Mouse (Mus musculus) cortical plate, adult 2 months (tissue): ENCODE measurements at regions not wholly inside any gene's neighbourhood (a gene's known extent, or its start where the extent isn't known, plus 50 kb on each side); places are given as distances from the start of the nearest gene placed in this dataset.

Experiments
- H3K27ac ChIP-seq: fragments of 200-500 bp; 2 replicates; pipeline ENCODE4 v1.5.1; 2012; ENCODE audit warnings: low read length, control low read depth, inconsistent platforms; ENCODE audit not compliant: insufficient read depth
- H3K4me1 ChIP-seq: fragments of 200-500 bp; 2 replicates; pipeline ENCODE4 v1.6.1; 2011; ENCODE audit warnings: low read length; ENCODE audit not compliant: control insufficient read depth, insufficient read depth
- H3K4me3 ChIP-seq: fragments of 200-500 bp; 2 replicates; pipeline ENCODE4 v1.5.1; 2011; ENCODE audit warnings: mild to moderate bottlenecking, low read length, control low read depth; ENCODE audit not compliant: insufficient read depth
- CTCF ChIP-seq: fragments of 200-500 bp; IDR thresholded peaks from 2 replicates; pipeline ENCODE4 v1.5.1; 2011; ENCODE audit warnings: mild to moderate bottlenecking, control low read depth, low read length; ENCODE audit not compliant: insufficient read depth; ENCODE audit errors: extremely low read depth
- POLR2A ChIP-seq: fragments of 200-500 bp; IDR thresholded peaks from 2 replicates; pipeline ENCODE4 v1.6.1; 2011; ENCODE audit warnings: mild to moderate bottlenecking, low read length, control low read depth; ENCODE audit not compliant: insufficient read depth; ENCODE audit errors: extremely low read depth

DNA sequence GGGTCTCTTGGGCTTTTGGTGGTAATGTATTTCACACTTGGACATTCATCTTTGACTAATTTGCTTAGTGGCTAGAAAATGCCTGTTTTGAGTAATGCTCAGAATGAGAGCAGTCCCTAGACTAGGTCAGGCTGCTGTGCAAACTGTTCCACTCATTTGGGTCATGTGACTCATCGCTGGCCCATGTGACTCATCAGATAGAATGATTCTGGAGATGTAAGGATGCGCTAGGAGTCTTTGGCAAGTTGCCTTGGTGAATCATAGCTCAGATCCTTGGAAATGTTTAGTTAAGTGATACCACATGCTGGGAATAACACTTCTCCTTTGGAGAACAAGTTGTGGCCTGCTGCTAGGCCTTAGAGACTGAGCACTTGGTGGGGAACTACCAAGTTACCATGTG lies 130.2 kb upstream of the Fbxo11 start:
- TF ChIP-seq POLR2A, result no peak
- no peak for TF ChIP-seq CTCF
- Histone ChIP-seq H3K4me1 (no peaks in the 10 kb centered on the region), H3K27ac (no peak overlapping the region), H3K4me3 (no peak overlapping the region)

DNA sequence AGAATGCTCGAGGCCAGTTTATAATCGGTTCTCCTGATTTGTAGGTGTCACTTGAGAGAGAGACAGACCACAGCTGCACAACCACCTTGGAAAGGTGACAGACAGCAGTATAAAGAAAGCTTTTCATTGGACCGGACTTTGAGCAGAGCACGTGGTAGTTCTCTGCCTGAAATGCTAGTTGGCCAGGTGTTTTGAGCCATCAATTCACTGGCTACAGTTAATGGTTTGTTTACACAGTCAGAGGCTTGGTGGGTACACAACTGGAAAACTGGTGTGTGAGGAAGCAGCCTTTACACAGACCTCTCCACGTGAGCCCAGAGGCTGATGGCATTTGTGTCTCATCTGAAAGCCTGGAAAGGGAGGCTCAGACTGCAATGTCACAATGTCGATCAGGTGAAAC lies 130.8 kb upstream of the Fbxo11 start:
- no peaks in the 10 kb centered on the region for H3K4me1 ChIP-seq
- H3K4me3 ChIP-seq, result no peak overlapping the region
- TF ChIP-seq CTCF (no peak), POLR2A (no peak)
- H3K27ac ChIP-seq, result no peak overlapping the region

DNA sequence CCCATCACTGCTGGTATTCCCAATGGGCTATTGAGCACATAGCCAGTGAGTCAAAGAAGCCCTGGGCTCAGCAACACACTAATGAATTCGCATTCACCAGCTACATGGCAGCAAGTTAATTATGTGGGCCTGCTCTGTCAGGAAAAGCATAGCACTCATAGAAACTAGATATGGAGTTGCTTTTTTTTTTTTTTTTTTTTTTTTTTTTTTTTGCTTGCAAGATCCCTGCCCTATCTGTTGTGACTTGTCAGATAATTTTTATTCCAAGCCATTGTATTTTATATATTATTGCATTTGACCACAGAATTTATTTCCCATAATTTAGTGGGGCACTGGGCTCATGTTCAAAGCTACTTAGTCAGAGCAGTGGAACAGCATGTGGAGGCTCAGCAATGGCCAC lies 131.2 kb upstream of the Fbxo11 start:
- no peaks in the 10 kb centered on the region for H3K4me1 ChIP-seq
- H3K4me3 ChIP-seq, result no peak overlapping the region
- H3K27ac ChIP-seq, result no peak overlapping the region
- TF ChIP-seq CTCF (no peak), POLR2A (no peak)

DNA sequence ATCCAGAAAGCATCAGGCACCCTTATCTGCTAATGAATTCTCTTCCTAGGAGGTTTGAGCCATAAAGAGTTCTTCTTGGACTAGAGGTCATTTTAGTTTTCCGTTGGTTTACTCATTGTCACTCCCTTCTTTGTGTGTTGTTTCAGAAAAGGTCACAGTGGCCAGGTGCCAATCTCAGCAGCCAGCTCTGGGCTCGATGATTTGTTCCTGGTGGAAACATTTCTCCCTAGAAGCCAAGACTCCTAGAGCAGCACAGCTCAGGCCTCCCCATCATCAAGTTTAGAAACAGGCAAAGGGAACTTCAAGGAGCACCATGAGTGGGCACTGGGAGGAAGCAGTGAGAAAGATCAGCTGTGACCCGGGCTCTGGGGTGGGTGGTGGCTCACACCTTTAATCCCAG lies 132.3 kb upstream of the Fbxo11 start:
- Histone ChIP-seq H3K27ac (no peak overlapping the region), H3K4me3 (no peak overlapping the region), H3K4me1 (no peaks in the 10 kb centered on the region)
- TF ChIP-seq CTCF (no peak), POLR2A (no peak)

DNA sequence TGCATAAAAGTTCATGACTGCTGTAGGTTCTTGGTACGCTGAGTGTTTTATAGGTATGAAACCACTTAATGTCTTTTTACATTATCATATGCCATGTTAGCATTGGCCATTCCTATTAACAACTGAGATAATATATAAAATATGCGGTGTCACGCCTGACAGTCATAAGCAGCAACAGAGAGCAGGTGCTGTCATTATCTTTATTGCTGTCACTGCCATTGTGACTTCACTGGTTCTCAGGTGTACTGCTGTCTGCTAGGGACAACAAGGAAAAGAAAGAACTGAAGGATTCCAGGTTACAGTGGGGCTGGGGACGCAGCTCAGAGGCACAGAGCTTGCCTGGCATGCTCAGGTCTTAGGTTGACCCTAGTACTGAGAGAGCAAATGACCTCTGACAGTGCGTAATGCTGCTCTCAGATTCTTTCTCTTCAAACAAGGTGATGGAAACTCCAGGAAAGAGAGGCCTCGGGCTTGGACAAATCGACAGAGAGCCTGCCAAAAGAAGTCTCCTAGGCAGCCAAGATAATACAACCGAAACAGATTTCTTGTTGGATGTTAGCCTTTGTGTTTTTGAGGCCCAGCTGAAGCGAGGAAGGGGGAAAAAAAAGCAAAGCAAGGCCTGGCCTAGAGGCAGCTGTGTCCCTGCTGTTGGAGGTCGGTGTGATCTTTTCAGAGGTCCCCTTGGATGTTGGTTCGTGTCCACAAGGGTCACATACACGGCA lies 136.3 kb upstream of the Fbxo11 start:
- TF ChIP-seq CTCF, result no peak
- TF ChIP-seq POLR2A, result no peak
- no peak overlapping the region for H3K27ac ChIP-seq
- no peak overlapping the region for H3K4me3 ChIP-seq
- H3K4me1 ChIP-seq, result no peaks in the 10 kb centered on the region

DNA sequence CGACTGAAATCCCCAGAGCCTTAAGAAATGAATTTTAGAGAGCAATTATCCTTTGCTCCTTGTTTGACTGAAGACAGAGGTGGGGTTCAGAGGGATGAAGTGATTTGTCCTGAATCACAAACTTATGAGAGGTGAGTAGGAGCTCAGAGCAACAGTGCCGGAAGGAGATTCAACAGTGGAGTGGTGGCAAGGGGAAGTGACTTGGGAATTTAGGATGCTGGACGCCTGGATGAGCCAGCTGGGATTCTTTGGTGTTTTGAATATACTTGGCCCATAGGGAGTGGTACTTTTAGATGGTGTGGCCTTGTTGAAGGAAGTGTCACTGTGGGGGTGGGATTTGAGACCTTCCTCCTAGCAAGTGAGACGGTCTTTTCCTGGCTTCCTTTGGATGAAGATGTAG lies 137.1 kb upstream of the Fbxo11 start:
- no peak overlapping the region for H3K4me3 ChIP-seq
- TF ChIP-seq POLR2A (no peak), CTCF (no peak)
- H3K27ac ChIP-seq, result no peak overlapping the region
- no peaks in the 10 kb centered on the region for H3K4me1 ChIP-seq

DNA sequence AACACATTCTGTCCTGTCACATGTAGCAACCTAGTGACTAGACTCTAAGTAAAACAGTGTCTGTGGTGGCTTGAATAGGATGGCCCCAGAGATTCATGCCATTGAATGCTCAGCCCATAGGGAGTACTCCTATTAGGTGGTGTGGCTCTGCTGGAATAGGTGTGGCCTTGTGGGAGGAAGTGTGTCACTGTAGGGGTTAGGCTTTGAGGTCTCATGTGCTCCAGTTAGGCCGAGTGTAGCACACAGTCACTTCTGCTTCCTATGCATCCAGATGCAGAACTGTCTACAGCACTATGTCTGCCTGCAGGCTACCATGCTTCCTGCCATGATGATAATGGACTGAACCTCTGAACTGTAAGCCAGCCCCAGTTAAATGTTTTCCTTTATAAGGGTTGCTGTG lies 144.5 kb upstream of the Fbxo11 start:
- H3K4me1 ChIP-seq, result no peaks in the 10 kb centered on the region
- no peak overlapping the region for H3K27ac ChIP-seq
- no peak overlapping the region for H3K4me3 ChIP-seq
- no peak for TF ChIP-seq CTCF

DNA sequence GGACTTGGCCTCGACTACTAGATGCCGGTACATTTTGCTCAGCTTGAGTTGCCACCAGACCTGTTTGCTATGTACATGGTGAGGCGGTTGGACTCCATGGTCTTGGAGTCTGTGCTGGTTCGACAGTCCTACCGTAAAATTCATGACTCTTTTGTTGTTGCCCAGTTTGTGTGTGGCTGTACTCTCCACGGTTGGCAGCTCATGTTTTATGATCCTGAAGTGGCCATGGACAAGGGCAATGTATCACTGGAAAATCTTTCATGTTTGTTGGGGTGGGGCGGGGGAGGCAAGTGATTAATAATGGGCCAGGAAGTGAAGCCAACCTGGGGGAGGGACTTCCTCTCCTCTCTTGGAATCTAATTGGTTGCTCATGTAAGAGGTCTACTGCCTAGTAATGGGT lies 147.0 kb upstream of the Fbxo11 start:
- no peak for TF ChIP-seq CTCF
- no peak for TF ChIP-seq POLR2A
- Histone ChIP-seq H3K27ac (no peak overlapping the region), H3K4me3 (no peak overlapping the region), H3K4me1 (no peaks in the 10 kb centered on the region)

DNA sequence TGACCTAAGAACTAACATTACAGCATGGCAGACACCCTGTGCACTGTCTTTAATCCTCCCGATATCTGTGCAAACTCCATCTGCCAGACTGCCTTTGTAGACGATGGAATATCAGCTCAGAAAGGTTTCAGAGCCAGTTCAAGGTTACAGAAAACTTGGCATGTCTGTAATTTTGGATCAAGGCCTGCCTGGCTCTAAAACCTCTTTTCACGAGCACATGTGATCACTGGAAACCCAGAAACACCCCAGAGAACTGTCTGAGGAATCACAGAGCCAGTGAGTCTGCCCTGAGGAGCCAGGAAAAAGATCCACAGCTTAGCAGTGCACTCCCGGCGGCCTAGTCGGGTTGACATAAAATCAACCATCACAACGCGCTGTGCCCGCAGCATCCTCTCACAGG lies 149.7 kb upstream of the Fbxo11 start:
- no peak for TF ChIP-seq POLR2A
- no peak for TF ChIP-seq CTCF
- Histone ChIP-seq H3K4me3 (no peak overlapping the region), H3K4me1 (no peaks in the 10 kb centered on the region), H3K27ac (no peak overlapping the region)

DNA sequence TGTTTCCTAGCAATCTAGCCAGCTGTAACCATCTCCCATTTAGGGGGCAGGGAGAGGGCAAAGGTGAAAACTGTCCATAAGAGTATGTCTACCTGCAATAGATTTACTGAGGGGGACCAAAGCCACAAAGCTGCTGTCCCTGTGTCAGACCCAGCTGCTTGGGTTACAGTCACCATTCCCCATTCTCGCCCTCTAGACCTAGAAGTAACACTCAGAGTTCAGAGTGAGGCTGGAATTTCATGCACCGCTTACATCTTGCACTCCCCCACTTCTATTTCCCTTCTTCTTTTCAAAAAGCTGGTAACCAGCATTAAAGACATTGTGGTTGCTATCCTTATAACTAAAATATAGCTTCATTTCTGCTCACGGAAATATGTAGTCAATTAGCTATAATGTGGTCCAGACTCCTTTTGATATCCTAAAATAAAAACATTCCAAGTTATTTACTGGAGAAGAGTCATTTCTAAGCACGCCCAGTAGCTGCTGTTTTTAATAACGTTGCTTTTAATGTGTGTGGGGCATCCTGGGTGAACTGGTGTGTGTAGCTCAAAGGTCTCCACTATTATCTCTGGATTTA lies 157.4 kb upstream of the Fbxo11 start:
- TF ChIP-seq POLR2A, result no peak
- no peak for TF ChIP-seq CTCF
- Histone ChIP-seq H3K27ac (no peak overlapping the region), H3K4me3 (no peak overlapping the region), H3K4me1 (no peaks in the 10 kb centered on the region)

DNA sequence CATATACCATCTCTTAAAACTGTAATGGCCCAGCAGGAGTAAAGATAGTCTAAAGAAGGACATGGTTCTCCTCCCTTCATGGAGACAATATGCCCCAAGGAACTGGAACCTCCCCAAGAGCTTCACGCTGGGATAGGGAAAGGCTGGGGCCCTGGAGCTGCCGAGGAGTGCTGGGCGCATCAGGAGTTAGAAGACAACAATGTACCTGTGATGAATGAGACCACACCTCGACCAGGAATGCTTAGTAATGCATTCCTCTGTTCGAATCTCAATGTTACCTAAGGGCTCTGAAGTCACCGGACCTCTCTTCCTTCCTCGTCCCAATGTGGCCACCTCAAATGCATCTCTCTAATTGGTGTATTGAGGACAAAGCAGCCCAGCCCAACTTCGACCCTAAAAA lies 175.4 kb upstream of the Fbxo11 start:
- Histone ChIP-seq H3K27ac (no peak overlapping the region), H3K4me1 (no peaks in the 10 kb centered on the region), H3K4me3 (no peak overlapping the region)
- TF ChIP-seq POLR2A, result no peak
- TF ChIP-seq CTCF, result no peak
